Mouse (Mus musculus) olfactory bulb, adult 2 months (tissue): ENCODE results near the gene Gm49601.

Experiments
- CTCF ChIP-seq: fragments of 200-500 bp; IDR thresholded peaks from 2 replicates; pipeline ENCODE4 v1.5.1; 2012; ENCODE audit warnings: low read depth, mild to moderate bottlenecking, low read length, moderate library complexity; ENCODE audit not compliant: insufficient read depth
- POLR2A ChIP-seq: fragments of 200-500 bp; IDR thresholded peaks from 2 replicates; pipeline ENCODE4 v1.6.1; 2012; ENCODE audit warnings: mild to moderate bottlenecking, low read depth, low read length, moderate library complexity; ENCODE audit not compliant: insufficient read depth

DNA sequence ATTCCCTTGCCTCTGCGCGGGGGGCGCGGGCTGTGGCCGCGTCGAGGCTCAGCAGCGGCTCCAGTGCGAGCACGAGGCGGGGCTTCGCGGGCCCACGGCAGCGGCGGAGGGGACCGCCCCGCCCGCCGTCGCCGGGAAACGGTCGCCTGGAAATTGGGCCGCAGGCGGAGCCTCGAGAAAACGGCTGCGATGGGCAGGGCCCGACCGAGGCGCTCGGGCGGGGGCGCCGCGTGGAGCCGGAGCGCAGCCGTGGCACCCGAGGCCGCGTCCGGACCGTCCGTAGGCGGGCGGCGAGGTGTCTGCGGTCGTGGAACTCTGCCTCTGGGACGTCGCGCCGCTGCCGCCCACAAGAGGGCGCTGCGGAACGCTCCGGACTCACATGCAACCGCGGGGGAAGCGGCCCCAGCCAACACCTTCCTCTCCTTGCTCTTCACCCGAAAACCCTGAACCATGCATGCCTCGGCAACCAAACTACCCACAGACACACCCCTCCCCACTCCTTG is at the start of gene Gm49601:
- TF ChIP-seq POLR2A (peak; percentile 24; the same call in 1 of the 2 replicates), CTCF (peak; percentile 92; the same call in 1 of the 2 replicates)
